Mouse (Mus musculus) MEL (cell line): ENCODE data around the gene P2rx6. TPM values are rescaled to one million over a fixed set of nuclear protein-coding genes. Genes with fewer than 3 reads are reported as not detected.

Experiments
- DNase-seq: peaks from one replicate; pipeline ENCODE4 v3.0.0; 2011; ENCODE audit warnings: low read depth, low spot score
- H3K27ac ChIP-seq: 2 replicates; pipeline ENCODE4 v1.5.1; 2012; ENCODE audit warnings: low read depth, mild to moderate bottlenecking, control low read depth, low read length, moderate library complexity; ENCODE audit not compliant: control insufficient read depth
- H3K27me3 ChIP-seq, 2 experiments: fragments of 150-350 bp in 1 of 2; sonication (generic) in 1 of 2; 2 replicates each; pipeline ENCODE4 v1.6.1; 2012; ENCODE audit warnings: low read length in 2 of 2, mild to moderate bottlenecking in 2 of 2, improper control_type of control experiment in 1 of 2, moderate library complexity in 1 of 2; ENCODE audit not compliant: insufficient read depth in 2 of 2, control insufficient read depth in 1 of 2
- H3K36me3 ChIP-seq, 2 experiments: 2 replicates each; pipeline ENCODE4 v1.6.1; 2012 to 2014; ENCODE audit warnings: low read length in 2 of 2, improper control_type of control experiment in 1 of 2, inconsistent platforms in 1 of 2, mild to moderate bottlenecking in 1 of 2; ENCODE audit not compliant: insufficient read depth in 2 of 2, control insufficient read depth in 1 of 2
- H3K4me1 ChIP-seq, 2 experiments: fragments of 150-350 bp in 1 of 2; sonication (generic) in 1 of 2; 2 replicates each; pipeline ENCODE4 v1.6.1; 2012; ENCODE audit warnings: low read length in 2 of 2, improper control_type of control experiment in 1 of 2, mild to moderate bottlenecking in 1 of 2; ENCODE audit not compliant: insufficient read depth in 2 of 2, control insufficient read depth in 1 of 2
- H3K4me3 ChIP-seq, 2 experiments: fragments of 150-350 bp in 1 of 2; sonication (generic) in 1 of 2; 2 replicates each; pipeline ENCODE4 v1.5.1; 2012; ENCODE audit warnings: low read depth in 2 of 2, low read length in 2 of 2, mild to moderate bottlenecking in 2 of 2, moderate library complexity in 2 of 2, control low read depth in 1 of 2, improper control_type of control experiment in 1 of 2; ENCODE audit not compliant: control insufficient read depth in 1 of 2, insufficient read depth in 1 of 2
- H3K79me2 ChIP-seq: 2 replicates; pipeline ENCODE4 v1.6.1; 2012; ENCODE audit warnings: mild to moderate bottlenecking, low read length, moderate library complexity; ENCODE audit not compliant: control insufficient read depth, poor library complexity, insufficient read depth
- H3K9ac ChIP-seq: 2 replicates; pipeline ENCODE4 v1.6.1; 2012; ENCODE audit warnings: low read depth, mild to moderate bottlenecking, control low read depth, low read length, moderate library complexity; ENCODE audit not compliant: control insufficient read depth, poor library complexity, severe bottlenecking
- H3K9me3 ChIP-seq: fragments of 150-350 bp; sonication (generic); replicated peaks from 2 replicates; pipeline ENCODE4 v1.6.1; 2012; ENCODE audit warnings: mild to moderate bottlenecking, low read length, improper control_type of control experiment, moderate library complexity; ENCODE audit not compliant: insufficient read depth
- CHD2 ChIP-seq: IDR thresholded peaks from 2 replicates; pipeline ENCODE4 v1.6.1; 2011; ENCODE audit warnings: low read length, improper control_type of control experiment
- CTCF ChIP-seq, 3 experiments: IDR thresholded peaks in 2 of 3; conservative IDR thresholded peaks in 1 of 3; 2 replicates each; pipeline ENCODE4 v1.5.1; 2011 to 2012; ENCODE audit warnings: low read length in 3 of 3, low read depth in 2 of 3, mild to moderate bottlenecking in 2 of 3, improper control_type of control experiment in 1 of 3, inconsistent platforms in 1 of 3, mixed read lengths in 1 of 3, moderate library complexity in 1 of 3; ENCODE audit not compliant: control insufficient read depth in 1 of 3, insufficient read depth in 1 of 3, poor library complexity in 1 of 3, severe bottlenecking in 1 of 3
- GABPA ChIP-seq: IDR thresholded peaks from 2 replicates; pipeline ENCODE4 v1.6.1; 2012; ENCODE audit warnings: low read depth, mild to moderate bottlenecking, inconsistent platforms, low read length, improper control_type of control experiment, moderate library complexity
- HCFC1 ChIP-seq: IDR thresholded peaks from 2 replicates; pipeline ENCODE4 v1.6.1; 2012; ENCODE audit warnings: low read depth, mild to moderate bottlenecking, inconsistent platforms, low read length, improper control_type of control experiment, moderate library complexity
- JUND ChIP-seq: IDR thresholded peaks from 2 replicates; pipeline ENCODE4 v1.6.1; 2011; ENCODE audit warnings: low read depth, mild to moderate bottlenecking, improper control_type of control experiment, low read length
- MEF2A ChIP-seq: IDR thresholded peaks from 2 replicates; pipeline ENCODE4 v1.6.1; 2014; ENCODE audit warnings: low read depth, mild to moderate bottlenecking, inconsistent platforms, low read length, improper control_type of control experiment; ENCODE audit not compliant: poor library complexity, insufficient replicate concordance, severe bottlenecking; ENCODE audit errors: extremely low read depth
- MXI1 ChIP-seq: IDR thresholded peaks from 2 replicates; pipeline ENCODE4 v1.6.1; 2011; ENCODE audit warnings: mild to moderate bottlenecking, low read depth, low read length, improper control_type of control experiment
- MYB ChIP-seq: IDR thresholded peaks from 2 replicates; pipeline ENCODE4 v1.6.1; 2011; ENCODE audit warnings: mild to moderate bottlenecking, low read depth, low read length, improper control_type of control experiment
- MYC ChIP-seq: IDR thresholded peaks from 2 replicates; pipeline ENCODE4 v1.6.1; 2011; ENCODE audit warnings: low read depth, mild to moderate bottlenecking, low read length, improper control_type of control experiment, moderate library complexity
- POLR2A ChIP-seq, 2 experiments: IDR thresholded peaks; 2 replicates each; pipeline ENCODE4 v1.6.1; 2011 to 2012; ENCODE audit warnings: low read length in 2 of 2, mild to moderate bottlenecking in 2 of 2, control low read depth in 1 of 2, improper control_type of control experiment in 1 of 2, low read depth in 1 of 2, moderate library complexity in 1 of 2; ENCODE audit not compliant: control insufficient read depth in 1 of 2, insufficient read depth in 1 of 2, poor library complexity in 1 of 2
- RCOR1 ChIP-seq: IDR thresholded peaks from 2 replicates; pipeline ENCODE4 v1.6.1; 2012; ENCODE audit warnings: low read depth, mild to moderate bottlenecking, inconsistent platforms, low read length, improper control_type of control experiment
- SIN3A ChIP-seq: IDR thresholded peaks from 2 replicates; pipeline ENCODE4 v1.6.1; 2012; ENCODE audit warnings: low read length, improper control_type of control experiment, inconsistent platforms
- SMC3 ChIP-seq: IDR thresholded peaks from 2 replicates; pipeline ENCODE4 v1.6.1; 2011; ENCODE audit warnings: low read depth, low read length, improper control_type of control experiment
- TAL1 ChIP-seq: IDR thresholded peaks from 2 replicates; pipeline ENCODE4 v1.6.1; 2012; ENCODE audit warnings: mild to moderate bottlenecking, inconsistent platforms, low read length, moderate library complexity, mixed read lengths
- TBP ChIP-seq: IDR thresholded peaks from 2 replicates; pipeline ENCODE4 v1.8.0; 2011; ENCODE audit warnings: low read depth, low read length, improper control_type of control experiment
- USF1 ChIP-seq: IDR thresholded peaks from 2 replicates; pipeline ENCODE4 v1.6.1; 2014; ENCODE audit warnings: low read depth, mild to moderate bottlenecking, inconsistent platforms, low read length, improper control_type of control experiment, moderate library complexity
- USF2 ChIP-seq, 2 experiments: IDR thresholded peaks; 2 replicates each; pipeline ENCODE4 v1.6.1; 2011 to 2012; ENCODE audit warnings: improper control_type of control experiment in 2 of 2, low read length in 2 of 2, borderline replicate concordance in 1 of 2, inconsistent platforms in 1 of 2, low read depth in 1 of 2, mild to moderate bottlenecking in 1 of 2; ENCODE audit not compliant: insufficient read depth in 1 of 2
- ZKSCAN1 ChIP-seq: IDR thresholded peaks from 2 replicates; pipeline ENCODE4 v1.6.1; 2012; ENCODE audit warnings: low read depth, mild to moderate bottlenecking, inconsistent platforms, low read length, improper control_type of control experiment, moderate library complexity
- ZMIZ1 ChIP-seq: IDR thresholded peaks from 2 replicates; pipeline ENCODE4 v1.6.1; 2012; ENCODE audit warnings: low read depth, mild to moderate bottlenecking, inconsistent platforms, low read length, improper control_type of control experiment, moderate library complexity
- polyA plus RNA-seq, 2 experiments: library from polyadenylated mRNA; stranded (reverse) in 1 of 2; unstranded in 1 of 2; fragments of >175 nt in 1 of 2; fragments of >200 nt in 1 of 2; gene quantifications; 2 replicates each; pipeline versions ENCODE4 v1.2.1 to v1.2.4; 2012; ENCODE audit warnings: low replicate concordance in 2 of 2, low read depth in 1 of 2; ENCODE audit not compliant: insufficient read length in 2 of 2, insufficient read depth in 1 of 2, missing spikeins in 1 of 2
- total RNA-seq: library from RNA; depleted of rRNA; stranded (reverse); fragments of 300-350 nt; gene quantifications from 2 replicates; pipeline ENCODE4 v1.2.3, GENCODE M21; 2012

Gene P2rx6
- total and polyA plus RNA-seq, 3 experiments, result 0.04 to 0.38 TPM; not detected in 1

DNA sequence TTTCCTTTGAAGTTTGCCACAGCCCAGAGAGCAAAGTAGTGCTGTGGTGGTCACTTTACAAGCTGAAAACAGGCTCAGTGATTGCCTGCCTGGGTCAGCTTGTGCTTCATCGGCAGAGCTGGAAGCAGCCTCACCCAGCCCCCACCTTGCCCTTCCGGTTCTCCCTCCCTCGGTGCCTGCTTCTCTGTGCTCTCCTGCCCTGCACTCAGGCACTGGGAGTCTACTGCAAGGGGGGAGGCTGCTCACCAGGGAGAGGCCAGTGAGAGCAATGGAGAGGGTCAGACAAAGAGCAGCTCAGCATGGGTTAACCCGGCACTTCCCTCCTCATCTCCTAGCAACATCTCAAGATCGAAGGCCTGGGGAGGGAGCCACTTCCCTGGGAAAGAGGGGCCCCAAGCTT is 2.9 kb upstream of the P2rx6 start:
- peaks cover 6 to 26% of the 10 kb centered on the region in 2 experiments for H3K4me1 ChIP-seq
- TF ChIP-seq SIN3A, result peak; percentile 26; the same call in 1 of the 2 replicates
- TF ChIP-seq ZMIZ1, result no peak
- no peak for TF ChIP-seq MYB
- TF ChIP-seq CTCF (IDR thresholded peaks at IDR 0.05 in 2 of 3, conservative IDR thresholded peaks at IDR 0.05 in 1 of 3; ENCODE audit: control insufficient read depth in 1 of 3, insufficient read depth in 1 of 3, low read depth in 2 of 3, low read length in 3 of 3, poor library complexity in 1 of 3, severe bottlenecking in 1 of 3), result no peak
- no peak for TF ChIP-seq USF2 (IDR thresholded peaks at IDR 0.05; ENCODE audit: borderline replicate concordance in 1 of 2, insufficient read depth in 1 of 2, low read depth in 1 of 2, low read length in 2 of 2)
- no peak for TF ChIP-seq SMC3
- TF ChIP-seq TBP, result peak; percentile 31; the same call in 1 of the 2 replicates
- TF ChIP-seq RCOR1, result no peak
- TF ChIP-seq USF1, result no peak
- TF ChIP-seq MYC, result no peak
- TF ChIP-seq HCFC1, result 0 out of 2 replicates have a peak, but pooled peaks have one; percentile 19
- peaks cover 0 to 3% of the 10 kb centered on the region in 2 experiments; a peak in 1 of 4 replicates for H3K27me3 ChIP-seq

DNA sequence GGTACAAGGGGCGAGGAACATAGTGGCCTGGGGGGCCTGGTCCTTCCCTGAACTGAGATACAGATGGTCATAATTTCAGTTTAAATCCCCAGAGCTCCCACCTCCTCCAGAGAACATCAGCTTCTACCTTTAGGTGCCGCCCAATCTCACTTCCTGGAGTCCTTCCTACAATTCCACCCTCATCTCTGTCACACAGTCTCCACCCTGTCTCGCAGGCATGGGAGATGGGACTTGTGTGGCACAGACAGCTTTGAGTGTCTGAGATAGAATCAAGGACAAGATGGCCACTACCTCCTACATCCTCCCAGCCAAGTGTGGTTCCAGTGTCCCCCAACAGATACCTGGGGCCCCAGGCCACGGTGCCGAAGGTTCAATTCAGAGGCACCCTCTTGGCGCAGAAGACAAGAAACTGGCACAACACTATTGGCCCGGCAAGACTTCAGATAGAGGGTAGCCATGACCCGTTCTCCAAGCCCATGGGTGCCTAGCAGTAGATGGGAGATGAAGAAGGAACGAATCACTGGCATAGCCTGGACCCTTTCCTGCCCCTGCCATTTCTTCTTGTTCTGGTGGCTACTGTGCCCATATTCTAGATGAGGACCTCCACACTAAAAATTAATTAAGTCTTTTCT is 2.2 kb upstream of the P2rx6 start:
- TF ChIP-seq MEF2A (no peak), GABPA (no peak), JUND (no peak), TBP (peak; percentile 2; the same call in 1 of the 2 replicates), MYB (no peak), CHD2 (no peak), ZMIZ1 (no peak), MXI1 (no peak), ZKSCAN1 (no peak), USF1 (no peak), POLR2A (IDR thresholded peaks at IDR 0.05; ENCODE audit: control insufficient read depth in 1 of 2, insufficient read depth in 1 of 2, low read depth in 1 of 2, low read length in 2 of 2, poor library complexity in 1 of 2) (0 out of 4 replicates have a peak, but pooled peaks of 1 of the 2 experiments have one; percentile 0), TAL1 (no peak)
- Histone ChIP-seq H3K4me3 (no peak overlapping the region), H3K4me1 (peaks cover 6 to 26% of the 10 kb centered on the region in 2 experiments), H3K9ac (no peak overlapping the region; the same call in 1 of the 2 replicates), H3K9me3 (no peaks in the 10 kb centered on the region), H3K27me3 (peaks cover 0 to 3% of the 10 kb centered on the region in 2 experiments; a peak in 1 of 4 replicates), H3K36me3 (peaks cover 0 to 8% of the 10 kb centered on the region in 2 experiments; a peak in 2 of 4 replicates), H3K27ac (no peak overlapping the region), H3K79me2 (no peaks in the 10 kb centered on the region)
- DNase-seq, result no peak

More for the DNA sequence above, 2.9 kb upstream of the P2rx6 start:
- DNase-seq, result peak; percentile 36
- Histone ChIP-seq H3K9me3 (no peaks in the 10 kb centered on the region), H3K79me2 (no peaks in the 10 kb centered on the region), H3K27ac (no peak overlapping the region), H3K4me3 (peak overlapping the region; percentile 33 to 38; a peak in 3 of 4 replicates), H3K36me3 (peaks cover 0 to 8% of the 10 kb centered on the region in 2 experiments; a peak in 2 of 4 replicates), H3K9ac (peak overlapping the region; percentile 20)
